Mouse (Mus musculus): ENCODE results near the gene Lmo2.

GRCm38 (mm10) chr2:103958634-103959033 lies 848 bp downstream of the Lmo2 start:
- no peak for TF ChIP-seq GATA1 (IDR thresholded peaks at IDR 0.05; ENCODE audit: low read length)
- no peak for TF ChIP-seq TAL1 (IDR thresholded peaks at IDR 0.05; ENCODE audit: low read length)

Measured in erythroblast, embryonic 14.5 days (primary cell).